Mouse (Mus musculus) heart, embryonic 16.5 days (tissue): Measurements from ENCODE around the gene Fnbp4. TPM values are rescaled to one million over a fixed set of nuclear protein-coding genes. Genes with fewer than 3 reads are reported as not detected.

Source experiments
- ATAC-seq: fragments of 200-750 bp; cut with Nextera tagmentation; replicated peaks from 2 replicates; pipeline ENCODE4 v1.8.0; 2017; ENCODE audit warnings: moderate number of reproducible peaks; ENCODE audit not compliant: insufficient read depth, low FRiP score; ENCODE audit errors: extremely low read depth
- H3K27ac ChIP-seq: fragments of 300-500 bp; sonication (generic); 2 replicates; pipeline ENCODE4 v1.5.1; 2014; ENCODE audit warnings: mild to moderate bottlenecking, low read length, control low read depth, moderate library complexity
- H3K27me3 ChIP-seq: fragments of 300-500 bp; sonication (generic); 2 replicates; pipeline ENCODE4 v1.6.1; 2014; ENCODE audit warnings: low read length, mixed read lengths; ENCODE audit not compliant: control insufficient read depth, insufficient read depth
- H3K36me3 ChIP-seq: fragments of 300-500 bp; sonication (generic); 2 replicates; pipeline ENCODE4 v1.6.1; 2014; ENCODE audit not compliant: control insufficient read depth, insufficient read depth
- H3K4me1 ChIP-seq: fragments of 300-500 bp; sonication (generic); 2 replicates; pipeline ENCODE4 v1.6.1; 2014; ENCODE audit warnings: low read length, mixed read lengths; ENCODE audit not compliant: control insufficient read depth, insufficient read depth
- H3K4me2 ChIP-seq: fragments of 300-500 bp; sonication (generic); 2 replicates; pipeline ENCODE4 v1.6.1; 2014; ENCODE audit warnings: low read depth, mild to moderate bottlenecking, control low read depth, low read length
- H3K4me3 ChIP-seq: fragments of 300-500 bp; sonication (generic); 2 replicates; pipeline ENCODE4 v1.5.1; 2014; ENCODE audit warnings: mild to moderate bottlenecking, control low read depth, low read length
- H3K9ac ChIP-seq: fragments of 300-500 bp; sonication (generic); 2 replicates; pipeline ENCODE4 v1.6.1; 2014; ENCODE audit warnings: low read length, control low read depth
- H3K9me3 ChIP-seq: fragments of 300-500 bp; sonication (generic); replicated peaks from 2 replicates; pipeline ENCODE4 v1.6.1; 2016; ENCODE audit warnings: low read length; ENCODE audit not compliant: control insufficient read depth
- WGBS: fragments of 180-500 bp; shearing (Covaris S2); extraction: QIAGEN DNeasy Blood & Tissue Kit; methylation state at CpG from one replicate; pipeline ENCODE4 v1.1.7; 2014; 5-methylcytosine and 5-hydroxymethylcytosine counted together
- polyA plus RNA-seq: library from polyadenylated mRNA; unstranded; fragments of >200 nt; fragmentation: Nextera tagmentation; extraction: Ambion mirVana; gene quantifications from 2 replicates; pipeline ENCODE4 v1.2.1, GENCODE M21; 2015

The Fnbp4 gene
- 50.2 and 54.1 TPM in 2 replicates for polyA plus RNA-seq

- Histone ChIP-seq H3K27me3 (no peaks in the 10 kb centered on the region), H3K4me1 (peaks cover 17% of the 10 kb centered on the region), H3K27ac (peak within 1 kb of the TSS; percentile 90), H3K4me3 (peak within 1 kb of the TSS; percentile 70), H3K4me2 (peak within 1 kb of the TSS; percentile 69), H3K36me3 (peaks cover 9% of the 10 kb centered on the region), H3K9ac (peak within 1 kb of the TSS; percentile 91), H3K9me3 (no peaks in the 10 kb centered on the region)
- ATAC-seq, result peak; percentile 99
- WGBS, result under 1% methylated on average over 44 of the region's 44 CpGs
These were observed at the start of gene Fnbp4 for GRCm38 (mm10) chr2:90745053-90745678. Fnbp4 (plus strand) TSS chr2:90745370.

- H3K36me3 ChIP-seq, result peaks cover 58% of the 10 kb centered on the region
- no peak overlapping the region for H3K27ac ChIP-seq
- 89% methylated on average over 4 of the region's 4 CpGs for WGBS
- no peaks in the 10 kb centered on the region for H3K4me1 ChIP-seq
- H3K27me3 ChIP-seq, result no peaks in the 10 kb centered on the region
- ATAC-seq, result no peak
- no peaks in the 10 kb centered on the region for H3K9me3 ChIP-seq
- H3K4me2 ChIP-seq, result no peak overlapping the region
- no peak overlapping the region for H3K9ac ChIP-seq
- H3K4me3 ChIP-seq, result no peak overlapping the region
These were observed 44.2 kb upstream of the Fnbp4 start for GRCm38 (mm10) chr2:90700943-90701342.

GRCm38 (mm10) chr2:90708548-90708947 lies 36.6 kb upstream of the Fnbp4 start:
- Histone ChIP-seq H3K9me3 (no peaks in the 10 kb centered on the region), H3K27ac (no peak overlapping the region), H3K4me1 (no peaks in the 10 kb centered on the region), H3K36me3 (peaks cover 66% of the 10 kb centered on the region), H3K9ac (no peak overlapping the region), H3K4me3 (no peak overlapping the region), H3K4me2 (no peak overlapping the region), H3K27me3 (no peaks in the 10 kb centered on the region)
- WGBS, result 91% methylated on average over 1 of the region's 1 CpGs
- no peak for ATAC-seq

- no peaks in the 10 kb centered on the region for H3K4me1 ChIP-seq
- H3K4me3 ChIP-seq, result no peak overlapping the region
- H3K36me3 ChIP-seq, result peaks cover 62% of the 10 kb centered on the region
- H3K9ac ChIP-seq, result no peak overlapping the region
- no peak overlapping the region for H3K27ac ChIP-seq
- H3K27me3 ChIP-seq, result no peaks in the 10 kb centered on the region
- H3K4me2 ChIP-seq, result no peak overlapping the region
- WGBS, result 81% methylated on average over 7 of the region's 7 CpGs
- no peaks in the 10 kb centered on the region for H3K9me3 ChIP-seq
- ATAC-seq, result no peak
These were observed 29.5 kb upstream of the Fnbp4 start for GRCm38 (mm10) chr2:90715555-90716092.

GRCm38 (mm10) chr2:90717366-90717765 lies 27.8 kb upstream of the Fnbp4 start:
- Histone ChIP-seq H3K9ac (no peak overlapping the region), H3K36me3 (peaks cover 56% of the 10 kb centered on the region), H3K4me2 (no peak overlapping the region), H3K27me3 (no peaks in the 10 kb centered on the region), H3K4me3 (no peak overlapping the region), H3K27ac (no peak overlapping the region), H3K4me1 (no peaks in the 10 kb centered on the region), H3K9me3 (no peaks in the 10 kb centered on the region)
- 91% methylated on average over 4 of the region's 4 CpGs for WGBS
- no peak for ATAC-seq

- Histone ChIP-seq H3K9me3 (no peaks in the 10 kb centered on the region), H3K27ac (no peak overlapping the region), H3K27me3 (no peaks in the 10 kb centered on the region), H3K4me3 (no peak overlapping the region), H3K4me1 (no peaks in the 10 kb centered on the region), H3K9ac (no peak overlapping the region), H3K4me2 (no peak overlapping the region), H3K36me3 (peaks cover 54% of the 10 kb centered on the region)
- WGBS, result 96% methylated on average over 5 of the region's 5 CpGs
- no peak for ATAC-seq
These were observed 27.2 kb upstream of the Fnbp4 start for GRCm38 (mm10) chr2:90717948-90718347.

- no peak for ATAC-seq
- H3K9me3 ChIP-seq, result no peaks in the 10 kb centered on the region
- 95% methylated on average over 3 of the region's 3 CpGs for WGBS
- no peaks in the 10 kb centered on the region for H3K27me3 ChIP-seq
- H3K4me1 ChIP-seq, result no peaks in the 10 kb centered on the region
- peaks cover 60% of the 10 kb centered on the region for H3K36me3 ChIP-seq
- H3K9ac ChIP-seq, result no peak overlapping the region
- no peak overlapping the region for H3K4me3 ChIP-seq
- no peak overlapping the region for H3K27ac ChIP-seq
- H3K4me2 ChIP-seq, result no peak overlapping the region
These were observed 18.4 kb upstream of the Fnbp4 start for GRCm38 (mm10) chr2:90726818-90727217.

GRCm38 (mm10) chr2:90735326-90735725 lies 9.8 kb upstream of the Fnbp4 start:
- Histone ChIP-seq H3K9me3 (no peaks in the 10 kb centered on the region), H3K4me2 (no peak overlapping the region), H3K27me3 (no peaks in the 10 kb centered on the region), H3K36me3 (peaks cover 61% of the 10 kb centered on the region), H3K9ac (no peak overlapping the region), H3K27ac (no peak overlapping the region), H3K4me1 (no peaks in the 10 kb centered on the region), H3K4me3 (no peak overlapping the region)
- WGBS, result 93% methylated on average over 11 of the region's 11 CpGs
- no peak for ATAC-seq

- Histone ChIP-seq H3K27ac (no peak overlapping the region), H3K9me3 (no peaks in the 10 kb centered on the region), H3K36me3 (peaks cover 33% of the 10 kb centered on the region), H3K4me1 (no peaks in the 10 kb centered on the region), H3K4me3 (no peak overlapping the region), H3K27me3 (no peaks in the 10 kb centered on the region), H3K9ac (no peak overlapping the region), H3K4me2 (no peak overlapping the region)
- ATAC-seq, result no peak
- WGBS, result 90% methylated on average over 3 of the region's 3 CpGs
These were observed 6.4 kb upstream of the Fnbp4 start for GRCm38 (mm10) chr2:90738801-90739200.
